21 mouse cellular contexts compared by ENCODE assay signal in genomic region chr13:36564764-36565315, GRCm38 (mm10).
DNase-seq lines count a peak whose midpoint lies in the region; ATAC-seq and TF ChIP-seq lines count a peak whose summit lies in the region.
"Had no signal": no experiment of that assay in that cellular context is flagged by ENCODE, and none has a peak within 500 bp of the region (broad histone marks: within the 10 kb centered on the region; RNA-seq: fewer than 3 reads in every experiment).

No protein-coding gene starts in this region.

- no peak overlapping the region for H3K4me3 ChIP-seq in embryonic facial prominence, embryonic 11.5 days (ENCODE audit: low read depth, low read length)
- H3K4me3 ChIP-seq in embryonic facial prominence, embryonic 10.5 days, result no peak overlapping the region
- no peak overlapping the region for H3K4me3 ChIP-seq in forebrain, embryonic 15.5 days
- H3K4me3 ChIP-seq in hindbrain, postnatal 0 days (ENCODE audit: low read length), result no peak overlapping the region
- no peak overlapping the region for H3K4me3 ChIP-seq in midbrain, embryonic 16.5 days (ENCODE audit: low read depth, low read length)
- H3K4me3 ChIP-seq: embryonic facial prominence, embryonic 13.5 days; gastrocnemius, adult 2 months; heart, adult 2 months; heart, embryonic 15.5 days; limb, embryonic 15.5 days; stomach, embryonic 15.5 days had no signal

- H3K4me1 ChIP-seq in embryonic facial prominence, embryonic 11.5 days (ENCODE audit: control insufficient read depth, insufficient read depth, low read length), result no peaks in the 10 kb centered on the region
- H3K4me1 ChIP-seq in embryonic facial prominence, embryonic 10.5 days, result peaks cover 17% of the 10 kb centered on the region; the same call in 1 of the 2 replicates
- peaks cover 21% of the 10 kb centered on the region for H3K4me1 ChIP-seq in forebrain, embryonic 15.5 days
- peaks cover 5% of the 10 kb centered on the region; the same call in 1 of the 2 replicates for H3K4me1 ChIP-seq in hindbrain, postnatal 0 days (ENCODE audit: insufficient read depth, low read length)
- H3K4me1 ChIP-seq in midbrain, embryonic 16.5 days (ENCODE audit: control insufficient read depth, insufficient read depth, low read length), result peaks cover 21% of the 10 kb centered on the region
- H3K4me1 ChIP-seq: embryonic facial prominence, embryonic 13.5 days; limb, embryonic 15.5 days; stomach, embryonic 15.5 days had no signal

- 0 out of 2 replicates have a peak, but pooled peaks have one; percentile 59 for ATAC-seq in embryonic facial prominence, embryonic 11.5 days (replicated peaks; ENCODE audit: insufficient number of reproducible peaks, low FRiP score, low TSS enrichment, low read depth)
- peak; percentile 55; the same call in 1 of the 2 replicates for ATAC-seq in forebrain, embryonic 15.5 days (replicated peaks)
- no peak for ATAC-seq in hindbrain, postnatal 0 days
- 0 out of 2 replicates have a peak, but pooled peaks have one; percentile 26 for ATAC-seq in midbrain, embryonic 16.5 days
- ATAC-seq: CD4-positive, CD25-positive, alpha-beta regulatory T cell, adult 4 months; inflammation-experienced regulatory T-cells, adult 6 months had no signal

- no peak overlapping the region for H3K4me2 ChIP-seq in embryonic facial prominence, embryonic 11.5 days (ENCODE audit: low read depth, low read length)
- no peak overlapping the region for H3K4me2 ChIP-seq in forebrain, embryonic 15.5 days (replicated peaks)
- no peak overlapping the region for H3K4me2 ChIP-seq in hindbrain, postnatal 0 days (ENCODE audit: low read depth, low read length)
- H3K4me2 ChIP-seq in midbrain, embryonic 16.5 days (ENCODE audit: low read length), result no peak overlapping the region
- H3K4me2 ChIP-seq: embryonic facial prominence, embryonic 13.5 days; heart, embryonic 15.5 days; limb, embryonic 15.5 days; stomach, embryonic 15.5 days had no signal

- no peak for TF ChIP-seq CTCF in hindbrain, postnatal 0 days (IDR thresholded peaks at IDR 0.05; ENCODE audit: low read depth)

- no peak overlapping the region for H3K9ac ChIP-seq in embryonic facial prominence, embryonic 11.5 days (replicated peaks; ENCODE audit: low read length)
- H3K9ac ChIP-seq in forebrain, embryonic 15.5 days (replicated peaks), result no peak overlapping the region
- no peak overlapping the region for H3K9ac ChIP-seq in hindbrain, postnatal 0 days (replicated peaks; ENCODE audit: low read length)
- no peak overlapping the region for H3K9ac ChIP-seq in midbrain, embryonic 16.5 days (ENCODE audit: low read depth, low read length)
- H3K9ac ChIP-seq: embryonic facial prominence, embryonic 13.5 days; heart, embryonic 15.5 days; limb, embryonic 15.5 days; stomach, embryonic 15.5 days had no signal

- no peaks in the 10 kb centered on the region for H3K27me3 ChIP-seq in embryonic facial prominence, embryonic 11.5 days (ENCODE audit: control insufficient read depth, insufficient read depth, low read length)
- no peaks in the 10 kb centered on the region for H3K27me3 ChIP-seq in embryonic facial prominence, embryonic 10.5 days (replicated peaks; ENCODE audit: low read depth, poor library complexity, severe bottlenecking)
- H3K27me3 ChIP-seq in forebrain, embryonic 15.5 days, result no peaks in the 10 kb centered on the region
- H3K27me3 ChIP-seq in hindbrain, postnatal 0 days (ENCODE audit: insufficient read depth, low read length), result no peaks in the 10 kb centered on the region
- no peaks in the 10 kb centered on the region for H3K27me3 ChIP-seq in midbrain, embryonic 16.5 days (ENCODE audit: control insufficient read depth, insufficient read depth, low read depth, low read length)
- H3K27me3 ChIP-seq: embryonic facial prominence, embryonic 13.5 days; heart, embryonic 15.5 days; limb, embryonic 15.5 days; stomach, embryonic 15.5 days had no signal

- H3K36me3 ChIP-seq in embryonic facial prominence, embryonic 11.5 days (replicated peaks; ENCODE audit: control insufficient read depth, insufficient read depth, low read depth, low read length), result no peaks in the 10 kb centered on the region
- no peaks in the 10 kb centered on the region for H3K36me3 ChIP-seq in embryonic facial prominence, embryonic 10.5 days (replicated peaks)
- no peaks in the 10 kb centered on the region for H3K36me3 ChIP-seq in forebrain, embryonic 15.5 days
- H3K36me3 ChIP-seq in hindbrain, postnatal 0 days (ENCODE audit: insufficient read depth, low read length), result no peaks in the 10 kb centered on the region
- no peaks in the 10 kb centered on the region for H3K36me3 ChIP-seq in midbrain, embryonic 16.5 days (ENCODE audit: control insufficient read depth, insufficient read depth, low read length)
- H3K36me3 ChIP-seq: embryonic facial prominence, embryonic 13.5 days; G1E; heart, embryonic 15.5 days; limb, embryonic 15.5 days; stomach, embryonic 15.5 days had no signal

- no peak for DNase-seq in embryonic facial prominence, embryonic 11.5 days (ENCODE audit: low spot score)
- no peak for DNase-seq in embryonic facial prominence, embryonic 10.5 days (ENCODE audit: low spot score)
- peak; percentile 20 for DNase-seq in hindbrain, postnatal 0 days (ENCODE audit: low spot score)
- DNase-seq in cerebellum, adult 11-12 months, result no peak
- no peak for DNase-seq in right cerebral cortex, postnatal 14 days
- no peak for DNase-seq in embryo, embryonic 10.5 days (ENCODE audit: low spot score)
- DNase-seq: gastrocnemius, adult 2 months; heart, adult 2 months; kidney, adult 8-10 months; kidney, postnatal 36 days; lung, postnatal 14 days; thymus, adult 2 months had no signal

- 40% methylated on average over 5 of the region's 6 CpGs for WGBS in embryonic facial prominence, embryonic 11.5 days
- WGBS in embryonic facial prominence, embryonic 10.5 days, result 41% methylated on average over 6 of the region's 6 CpGs
- WGBS in forebrain, embryonic 15.5 days, result 3% methylated on average over 6 of the region's 6 CpGs
- WGBS in hindbrain, postnatal 0 days, result 17% methylated on average over 5 of the region's 6 CpGs
- WGBS in midbrain, embryonic 16.5 days, result 16% methylated on average over 5 of the region's 6 CpGs

- H3K9me3 ChIP-seq in embryonic facial prominence, embryonic 11.5 days (replicated peaks; ENCODE audit: control insufficient read depth, low read length), result no peaks in the 10 kb centered on the region
- H3K9me3 ChIP-seq in embryonic facial prominence, embryonic 10.5 days, result no peaks in the 10 kb centered on the region
- H3K9me3 ChIP-seq in forebrain, embryonic 15.5 days, result no peaks in the 10 kb centered on the region
- no peaks in the 10 kb centered on the region for H3K9me3 ChIP-seq in hindbrain, postnatal 0 days (ENCODE audit: low read length)
- no peaks in the 10 kb centered on the region for H3K9me3 ChIP-seq in midbrain, embryonic 16.5 days (replicated peaks; ENCODE audit: control insufficient read depth, low read length, poor library complexity, severe bottlenecking)
- H3K9me3 ChIP-seq: embryonic facial prominence, embryonic 13.5 days; G1E; heart, embryonic 15.5 days; limb, embryonic 15.5 days; stomach, embryonic 15.5 days had no signal

- H3K27ac ChIP-seq in embryonic facial prominence, embryonic 11.5 days (replicated peaks; ENCODE audit: low read depth, low read length), result no peak overlapping the region
- no peak overlapping the region; the same call in 1 of the 2 replicates for H3K27ac ChIP-seq in embryonic facial prominence, embryonic 10.5 days (replicated peaks)
- no peak overlapping the region for H3K27ac ChIP-seq in forebrain, embryonic 15.5 days (replicated peaks)
- no peak overlapping the region for H3K27ac ChIP-seq in hindbrain, postnatal 0 days
- peak overlapping the region; percentile 35; the same call in 1 of the 2 replicates for H3K27ac ChIP-seq in midbrain, embryonic 16.5 days (ENCODE audit: low read length)
- H3K27ac ChIP-seq: embryonic facial prominence, embryonic 13.5 days; gastrocnemius, adult 2 months; heart, adult 2 months; heart, embryonic 15.5 days; limb, embryonic 15.5 days; stomach, embryonic 15.5 days had no signal
